Mouse (Mus musculus): ENCODE data around the gene F830045P16Rik.

DNA sequence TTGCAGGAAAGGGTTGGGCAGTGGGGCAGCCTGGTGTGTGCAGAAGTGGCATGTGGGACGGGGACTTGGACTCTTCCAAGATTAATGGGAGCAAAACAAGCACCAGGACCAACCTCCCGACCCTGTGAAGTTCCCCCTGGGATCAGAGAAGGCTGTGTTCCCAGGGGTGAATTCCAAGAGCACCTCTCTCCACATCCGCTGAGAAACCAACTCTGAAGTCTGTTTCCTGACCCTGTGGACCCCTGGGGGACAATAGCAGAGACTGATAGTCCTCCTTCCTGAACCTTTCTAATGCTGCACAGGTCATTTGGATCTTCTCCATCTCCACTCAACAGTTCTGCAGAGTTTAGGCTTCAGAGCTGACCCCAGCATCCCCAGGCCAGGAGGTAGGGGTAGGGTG, 45.4 kb upstream of the F830045P16Rik start:
- no peak for TF ChIP-seq CTCF (IDR thresholded peaks at IDR 0.05; ENCODE audit: insufficient read depth, low read length)
- no peak for TF ChIP-seq POLR2A (IDR thresholded peaks at IDR 0.05; ENCODE audit: borderline replicate concordance, extremely low read depth, low read depth, low read length)
